Mouse (Mus musculus) lung, postnatal 36 days (tissue): ENCODE data around the gene Rarres1.

Source experiments
- DNase-seq: peaks from one replicate; pipeline ENCODE4 v3.0.0; 2022; ENCODE audit warnings: mixed read lengths

Gene Rarres1

DNA sequence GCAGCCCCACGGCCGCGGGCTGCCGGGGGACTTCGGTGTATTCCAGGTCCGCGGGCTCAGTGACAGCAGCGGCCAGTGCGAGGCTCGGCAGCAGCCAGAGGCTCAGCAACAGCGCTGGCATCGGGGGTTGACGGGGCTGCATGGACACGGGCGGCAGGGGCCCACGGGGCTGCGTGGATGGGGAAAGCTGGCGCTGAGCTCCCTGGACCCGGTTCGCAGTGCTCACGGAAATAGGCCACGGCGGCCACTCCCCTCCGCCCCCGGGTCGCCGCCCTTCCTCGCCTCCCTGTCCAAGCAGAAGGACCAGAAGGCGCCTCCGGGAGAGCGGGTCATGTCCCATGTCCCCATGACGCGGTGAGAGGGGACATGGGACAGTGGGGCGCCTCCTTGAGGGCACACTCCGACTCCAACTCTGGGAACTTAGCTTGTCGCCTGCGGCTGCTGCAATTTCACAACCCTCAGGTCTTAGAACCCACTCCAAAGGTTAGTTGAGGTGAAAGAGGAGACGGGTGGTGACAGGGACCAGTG lies at the start of gene Rarres1:
Gene Rarres1 (minus strand): TSS at position 250 of the 528 bp plus-strand sequence.
- peak; percentile 39 for DNase-seq

DNA sequence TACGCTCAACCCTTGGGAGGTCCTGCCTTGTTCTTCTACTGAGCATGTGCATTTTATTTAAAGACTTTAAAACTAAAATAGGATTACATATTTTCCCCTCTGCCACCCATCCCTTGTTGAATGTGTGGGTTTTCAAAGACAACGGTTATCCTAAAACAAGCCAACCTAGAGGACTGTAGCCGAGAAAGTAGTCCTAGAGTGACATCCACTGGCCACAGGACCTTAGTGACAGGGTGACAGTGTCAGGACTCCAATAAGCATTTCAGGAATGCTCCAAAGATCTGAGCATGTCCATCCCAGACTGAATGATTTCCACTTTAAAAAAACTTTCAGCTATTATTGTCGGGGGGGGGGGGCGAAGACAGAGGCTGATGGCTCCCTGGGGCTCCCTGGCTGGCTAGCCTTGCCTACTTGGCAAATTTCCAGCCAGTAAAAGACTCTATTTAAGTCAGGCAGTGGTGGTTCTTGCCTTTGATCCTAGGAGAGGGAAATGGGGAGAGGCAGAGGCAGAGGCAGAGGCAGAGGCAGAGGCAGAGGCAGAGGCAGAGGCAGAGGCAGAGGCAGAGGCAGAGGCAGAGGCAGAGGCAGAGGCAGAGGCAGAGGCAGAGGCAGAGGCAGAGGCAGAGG lies 49.5 kb upstream of the Rarres1 start:
- peak; percentile 23 for DNase-seq

GRCm38 (mm10) chr3:67557718-67558354 lies 42.5 kb upstream of the Rarres1 start:
- no peak for DNase-seq

GRCm38 (mm10) chr3:67557200-67557651 lies 41.9 kb upstream of the Rarres1 start:
- DNase-seq = peak; percentile 61

DNA sequence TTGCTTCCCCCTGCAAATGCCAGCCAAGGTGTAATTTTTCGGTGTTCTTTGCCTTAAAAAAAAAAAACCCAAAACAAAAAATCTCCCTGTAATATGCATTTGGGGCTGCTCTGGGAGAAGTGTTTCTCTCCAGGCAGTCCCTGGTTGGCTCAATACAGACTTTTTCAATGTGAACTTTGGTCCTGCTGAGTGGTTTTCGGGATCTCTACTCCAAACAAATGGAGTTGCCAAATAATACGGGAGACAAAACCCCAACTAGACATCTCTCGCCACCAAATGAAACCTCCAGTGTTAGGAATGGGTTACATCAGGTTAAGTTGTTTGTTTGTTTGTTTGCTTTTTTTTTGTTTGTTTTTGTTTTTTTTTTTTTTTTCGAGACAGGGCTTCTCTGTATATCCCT lies 39.9 kb upstream of the Rarres1 start:
- DNase-seq = no peak

- DNase-seq = no peak
Measured at GRCm38 (mm10) chr3:67553927-67554448, 38.7 kb upstream of the Rarres1 start.

GRCm38 (mm10) chr3:67553281-67553680 lies 38.0 kb upstream of the Rarres1 start:
- DNase-seq = peak; percentile 28

DNA sequence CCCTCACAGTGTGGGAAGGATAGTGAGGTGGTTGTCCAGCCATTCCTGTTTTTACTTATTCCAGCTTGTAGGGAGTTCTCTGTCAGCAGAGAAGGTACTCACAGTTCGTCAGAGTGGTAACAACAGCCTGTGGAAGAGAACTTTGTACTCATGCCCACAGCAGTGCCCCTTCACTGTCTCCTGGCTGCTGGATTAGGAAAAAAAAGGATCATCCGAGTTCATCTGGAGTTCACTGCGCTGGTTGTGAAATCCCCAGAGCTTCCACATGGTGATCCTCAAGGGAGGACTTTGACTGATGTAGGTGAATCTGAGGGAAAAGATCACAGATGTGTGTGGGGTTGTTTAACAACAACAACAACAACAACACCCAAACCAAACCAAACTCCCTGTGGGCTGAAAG lies 35.9 kb upstream of the Rarres1 start:
- DNase-seq = no peak

DNA sequence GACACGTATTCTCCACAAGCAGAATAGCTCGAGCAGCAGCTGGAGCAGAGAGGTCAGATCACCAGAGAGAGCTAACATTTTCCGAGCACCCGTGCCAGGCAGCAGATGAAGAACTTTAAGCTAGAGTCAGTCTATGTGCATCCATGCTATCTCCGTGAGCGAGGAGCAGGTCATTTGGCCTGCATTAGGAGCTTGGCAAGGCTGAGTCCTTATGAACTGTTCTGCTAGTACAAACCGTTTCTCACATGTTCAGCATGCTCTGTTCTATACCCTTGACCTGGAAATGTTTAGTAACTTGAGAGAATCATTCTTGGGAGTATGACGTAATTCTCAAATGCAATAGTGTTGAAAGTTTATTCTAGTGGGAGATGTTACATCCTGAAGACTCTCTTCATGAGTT lies 28.3 kb upstream of the Rarres1 start:
- no peak for DNase-seq

DNA sequence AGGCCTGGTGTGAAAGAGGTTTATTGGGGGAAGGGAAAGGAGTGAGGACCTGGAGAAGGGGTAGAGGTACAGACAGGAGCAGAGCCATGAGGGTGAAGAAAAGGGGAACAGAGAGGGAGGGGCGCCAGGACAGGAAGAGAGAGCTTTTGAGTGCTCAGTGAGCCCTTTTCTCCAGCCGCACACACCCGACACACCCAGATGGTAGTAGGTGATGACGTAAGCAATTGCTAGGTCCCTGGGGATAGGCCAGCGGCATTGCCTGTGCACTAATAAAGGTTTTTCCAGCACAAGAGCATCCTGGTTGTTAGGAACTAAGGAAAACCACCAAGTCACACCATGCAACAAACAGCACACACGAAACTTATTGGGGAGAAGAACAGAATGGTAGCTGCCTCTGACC lies 9.4 kb upstream of the Rarres1 start:
- DNase-seq = peak; percentile 7

GRCm38 (mm10) chr3:67522709-67523108 lies 7.4 kb upstream of the Rarres1 start:
- no peak for DNase-seq

GRCm38 (mm10) chr3:67520568-67521143 lies 5.3 kb upstream of the Rarres1 start:
- no peak for DNase-seq

GRCm38 (mm10) chr3:67514801-67515273 lies 486 bp downstream of the Rarres1 start:
- DNase-seq = peak; percentile 6

DNA sequence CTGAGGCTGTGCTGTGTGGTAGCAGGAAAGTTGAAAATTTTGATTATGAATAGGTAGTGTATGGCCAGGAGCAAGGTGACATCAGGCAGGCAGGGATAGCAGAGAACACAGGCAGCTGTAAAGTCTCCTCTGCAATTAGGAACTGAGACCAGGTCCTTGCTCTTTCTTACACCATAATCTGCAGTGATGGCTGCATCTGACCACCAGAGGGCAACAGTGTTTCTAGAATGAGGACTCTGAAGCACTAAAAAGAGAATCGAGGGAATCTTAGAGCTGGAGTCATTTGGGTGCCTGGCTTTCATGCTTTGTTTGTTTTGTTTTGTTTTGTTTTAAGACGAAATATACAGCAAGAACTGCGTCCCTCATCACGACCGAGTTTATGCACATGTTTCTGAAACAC lies 2.5 kb downstream of the Rarres1 start:
- DNase-seq = peak; percentile 92

GRCm38 (mm10) chr3:67508216-67508892 lies 7.0 kb downstream of the Rarres1 start:
- DNase-seq = no peak

GRCm38 (mm10) chr3:67505286-67505685 lies 10.0 kb downstream of the Rarres1 start:
- no peak for DNase-seq

GRCm38 (mm10) chr3:67503878-67504277 lies 11.4 kb downstream of the Rarres1 start:
- DNase-seq = no peak

DNA sequence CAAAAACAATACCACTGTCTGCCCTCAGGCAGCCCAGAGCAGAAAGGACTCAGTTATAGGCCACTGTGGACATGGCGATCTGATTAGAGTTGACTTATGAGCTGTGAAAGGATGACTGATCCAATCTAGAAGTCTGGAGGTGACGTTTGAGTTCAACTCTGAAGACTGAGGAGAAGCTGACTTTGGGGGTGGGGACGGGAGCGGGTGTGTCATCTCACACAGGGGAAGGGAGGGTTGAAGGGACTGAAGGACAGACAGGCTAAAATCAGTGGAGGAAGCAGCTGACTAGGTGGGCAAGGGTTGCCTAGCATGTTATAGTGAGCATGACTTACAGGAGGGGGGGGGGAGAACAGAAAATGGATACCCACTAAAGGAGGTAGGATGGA lies 15.9 kb downstream of the Rarres1 start:
- no peak for DNase-seq

DNA sequence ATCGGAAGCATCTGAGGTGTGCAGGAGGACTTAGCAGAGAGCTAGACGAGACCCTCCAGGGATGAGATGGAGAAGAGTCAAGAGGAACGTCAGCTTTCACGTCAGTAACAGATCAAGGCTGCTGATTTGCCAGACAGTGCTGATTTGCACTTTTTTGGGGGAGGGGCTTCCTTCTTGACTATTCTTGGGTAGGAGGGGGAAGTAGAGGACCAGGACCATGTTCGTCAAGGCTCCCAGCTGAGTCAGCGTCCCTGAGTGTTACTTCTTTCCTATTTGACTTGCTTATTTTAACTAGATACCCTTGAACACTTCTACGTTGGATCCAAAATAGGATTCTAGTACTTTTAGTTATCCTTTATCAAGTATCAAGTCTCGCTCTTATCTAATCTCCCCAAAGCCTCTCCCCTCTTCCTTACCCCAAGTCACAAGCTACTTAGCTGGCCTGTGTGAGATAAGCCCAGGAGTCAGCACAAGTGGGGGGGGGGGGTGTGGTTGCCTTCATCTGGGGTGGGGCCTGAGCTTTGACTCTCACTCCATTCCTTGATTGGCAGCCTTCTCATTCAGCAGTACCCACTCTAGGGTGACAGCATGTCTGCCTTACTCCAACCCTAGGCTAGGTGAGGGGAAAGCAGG lies 16.4 kb downstream of the Rarres1 start:
- DNase-seq = no peak

- DNase-seq = no peak
Measured at GRCm38 (mm10) chr3:67497998-67498397, 17.3 kb downstream of the Rarres1 start.

DNA sequence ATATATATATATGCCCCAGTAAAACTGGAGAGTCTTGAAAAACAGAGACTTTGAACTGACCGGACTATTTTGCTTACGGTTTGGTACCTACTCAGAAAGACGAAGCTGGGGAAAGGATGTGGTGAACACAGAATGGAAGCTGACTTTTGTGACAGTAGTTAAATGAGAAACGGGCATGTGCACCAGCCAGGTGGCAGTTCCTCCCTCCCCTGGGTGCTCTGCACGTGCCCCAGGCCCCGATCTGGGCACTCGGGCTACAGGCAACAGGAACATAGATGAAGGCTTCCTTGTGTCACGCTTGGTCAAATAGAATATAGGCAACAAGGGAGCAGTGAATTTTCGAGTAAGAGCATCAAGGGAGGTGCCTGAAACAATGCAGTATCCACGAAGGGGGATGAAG lies 19.0 kb downstream of the Rarres1 start:
- DNase-seq = no peak

DNA sequence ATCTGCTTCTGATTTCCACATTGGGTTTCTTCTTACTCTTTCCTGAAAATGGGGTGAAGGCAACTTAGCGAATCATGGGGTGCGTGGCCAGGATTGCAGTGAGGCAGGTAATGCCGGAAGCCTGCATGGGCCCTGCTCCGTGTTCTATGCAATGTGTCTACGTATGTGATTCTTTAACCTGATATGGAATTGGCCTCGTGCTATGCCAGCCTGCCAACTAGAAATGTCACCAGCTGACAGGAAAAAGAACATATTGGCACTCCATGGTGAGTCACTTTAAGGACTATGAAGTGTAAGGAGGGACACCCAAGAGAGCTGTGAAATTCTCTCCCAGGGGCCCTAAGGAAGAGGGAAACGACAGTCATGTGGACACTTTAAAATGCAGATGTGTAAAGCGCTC lies 22.2 kb downstream of the Rarres1 start:
- no peak for DNase-seq
